Mouse (Mus musculus) midbrain, embryonic 13.5 days (tissue): ENCODE data around the gene Fam50a. TPM values are rescaled to one million over a fixed set of nuclear protein-coding genes. Genes with fewer than 3 reads are reported as not detected.

Experiments used
- ATAC-seq: fragments of 200-750 bp; cut with Nextera tagmentation; 2 replicates; pipeline ENCODE4 v1.8.0; 2017; ENCODE audit warnings: mild to moderate bottlenecking, moderate TSS enrichment, moderate library complexity
- H3K27ac ChIP-seq: fragments of 300-500 bp; sonication (generic); 2 replicates; pipeline ENCODE4 v1.5.1; 2015; ENCODE audit warnings: inconsistent platforms, mild to moderate bottlenecking, moderate library complexity
- H3K27me3 ChIP-seq: fragments of 300-500 bp; sonication (generic); 2 replicates; pipeline ENCODE4 v1.6.1; 2015; ENCODE audit warnings: mild to moderate bottlenecking, inconsistent platforms
- H3K36me3 ChIP-seq: fragments of 300-500 bp; sonication (generic); 2 replicates; pipeline ENCODE4 v1.6.1; 2015; ENCODE audit warnings: mild to moderate bottlenecking, inconsistent platforms
- H3K4me1 ChIP-seq: fragments of 300-500 bp; sonication (generic); replicated peaks from 2 replicates; pipeline ENCODE4 v1.6.1; 2015; ENCODE audit warnings: inconsistent platforms
- H3K4me2 ChIP-seq: fragments of 300-500 bp; sonication (generic); replicated peaks from 2 replicates; pipeline ENCODE4 v1.6.1; 2015; ENCODE audit warnings: moderate library complexity, mild to moderate bottlenecking, inconsistent platforms
- H3K4me3 ChIP-seq: fragments of 300-500 bp; sonication (generic); replicated peaks from 2 replicates; pipeline ENCODE4 v1.5.1; 2015; ENCODE audit warnings: mild to moderate bottlenecking, inconsistent platforms
- H3K9ac ChIP-seq: fragments of 300-500 bp; sonication (generic); replicated peaks from 2 replicates; pipeline ENCODE4 v1.6.1; 2015; ENCODE audit warnings: mild to moderate bottlenecking, inconsistent platforms
- H3K9me3 ChIP-seq: fragments of 300-500 bp; sonication (generic); 2 replicates; pipeline ENCODE4 v1.6.1; 2016; ENCODE audit warnings: mild to moderate bottlenecking, inconsistent platforms
- WGBS: fragments of 180-500 bp; shearing (Covaris S2); methylation state at CpG from one replicate; pipeline ENCODE4 v1.1.7; 2015; 5-methylcytosine and 5-hydroxymethylcytosine counted together
- polyA plus RNA-seq: library from polyadenylated mRNA; unstranded; fragments of >200 nt; fragmentation: Nextera tagmentation; extraction: Ambion mirVana; gene quantifications from 2 replicates; pipeline ENCODE4 v1.2.1, GENCODE M21; 2015

Gene Fam50a
- 59.5 and 62.5 TPM in 2 replicates for polyA plus RNA-seq

- H3K27ac ChIP-seq = peak within 1 kb of the TSS; percentile 81
- H3K4me1 ChIP-seq = peaks cover 33% of the 10 kb centered on the region
- no peaks in the 10 kb centered on the region for H3K9me3 ChIP-seq
- peak within 1 kb of the TSS; percentile 53 for H3K4me3 ChIP-seq
- 27% methylated on average over 59 of the region's 59 CpGs for whole genome bisulfite sequencing
- no peaks in the 10 kb centered on the region for H3K27me3 ChIP-seq
- peaks cover 30% of the 10 kb centered on the region for H3K36me3 ChIP-seq
- ATAC-seq = peak; percentile 96
- H3K4me2 ChIP-seq = peak within 1 kb of the TSS; percentile 70
- H3K9ac ChIP-seq = peak within 1 kb of the TSS; percentile 71
These were observed at the start of gene Fam50a for GRCm38 (mm10) chrX:74312540-74313464. Gene Fam50a (plus strand): TSS chrX:74313033.

GRCm38 (mm10) chrX:74269736-74270061, 43.1 kb upstream of the Fam50a start:
- peak overlapping the region; percentile 66 for H3K4me3 ChIP-seq
- H3K4me1 ChIP-seq = peaks cover 10% of the 10 kb centered on the region
- peak; percentile 51 for ATAC-seq
- WGBS = 21% methylated on average over 3 of the region's 3 CpGs
- H3K9me3 ChIP-seq = no peaks in the 10 kb centered on the region
- H3K36me3 ChIP-seq = peaks cover 12% of the 10 kb centered on the region
- H3K27ac ChIP-seq = peak overlapping the region; percentile 97
- peak overlapping the region; percentile 51 for H3K4me2 ChIP-seq
- no peaks in the 10 kb centered on the region for H3K27me3 ChIP-seq
- peak overlapping the region; percentile 61 for H3K9ac ChIP-seq

GRCm38 (mm10) chrX:74270062-74270901, 42.6 kb upstream of the Fam50a start, which contains the start of gene Rpl10:
Gene Rpl10 (plus strand): TSS chrX:74270812.
- peak within 1 kb of the TSS; percentile 78 for H3K9ac ChIP-seq
- H3K27me3 ChIP-seq = no peaks in the 10 kb centered on the region
- H3K4me3 ChIP-seq = peak within 1 kb of the TSS; percentile 66
- peaks cover 10% of the 10 kb centered on the region for H3K4me1 ChIP-seq
- WGBS = 18% methylated on average over 42 of the region's 42 CpGs
- H3K36me3 ChIP-seq = peaks cover 12% of the 10 kb centered on the region
- H3K27ac ChIP-seq = peak within 1 kb of the TSS; percentile 97
- peak; percentile 96 for ATAC-seq
- peak within 1 kb of the TSS; percentile 64 for H3K4me2 ChIP-seq
- no peaks in the 10 kb centered on the region for H3K9me3 ChIP-seq

GRCm38 (mm10) chrX:74270902-74271551, 41.8 kb upstream of the Fam50a start:
- Histone ChIP-seq H3K27me3 (no peaks in the 10 kb centered on the region), H3K4me1 (peaks cover 10% of the 10 kb centered on the region), H3K9me3 (no peaks in the 10 kb centered on the region), H3K9ac (peak overlapping the region; percentile 78), H3K27ac (peak overlapping the region; percentile 45; the same call in 1 of the 2 replicates), H3K4me2 (peak overlapping the region; percentile 64), H3K36me3 (peaks cover 12% of the 10 kb centered on the region), H3K4me3 (peak overlapping the region; percentile 66)
- WGBS = 21% methylated on average over 27 of the region's 27 CpGs
- ATAC-seq = 0 out of 2 replicates have a peak, but pooled peaks have one; percentile 0

GRCm38 (mm10) chrX:74273422-74274322, 39.2 kb upstream of the Fam50a start:
- WGBS = 34% methylated on average over 10 of the region's 10 CpGs
- no peak for ATAC-seq
- peak overlapping the region; percentile 14; the same call in 1 of the 2 replicates for H3K27ac ChIP-seq

GRCm38 (mm10) chrX:74277916-74278315, 34.9 kb upstream of the Fam50a start:
- no peak overlapping the region for H3K4me2 ChIP-seq
- H3K9me3 ChIP-seq = no peaks in the 10 kb centered on the region
- WGBS = 76% methylated on average over 8 of the region's 8 CpGs
- H3K27me3 ChIP-seq = no peaks in the 10 kb centered on the region
- no peak overlapping the region for H3K27ac ChIP-seq
- peaks cover 5% of the 10 kb centered on the region; the same call in 1 of the 2 replicates for H3K4me1 ChIP-seq
- no peak overlapping the region for H3K4me3 ChIP-seq
- H3K9ac ChIP-seq = no peak overlapping the region
- ATAC-seq = no peak
- peaks cover 7% of the 10 kb centered on the region; the same call in 1 of the 2 replicates for H3K36me3 ChIP-seq

More at GRCm38 (mm10) chrX:74273422-74274322, 39.2 kb upstream of the Fam50a start:
- Histone ChIP-seq H3K9me3 (no peaks in the 10 kb centered on the region), H3K4me2 (no peak overlapping the region), H3K27me3 (no peaks in the 10 kb centered on the region), H3K9ac (no peak overlapping the region), H3K36me3 (peaks cover 12% of the 10 kb centered on the region), H3K4me1 (peaks cover 10% of the 10 kb centered on the region), H3K4me3 (no peak overlapping the region)

GRCm38 (mm10) chrX:74281041-74281731, 31.6 kb upstream of the Fam50a start:
- Histone ChIP-seq H3K9ac (peak overlapping the region; percentile 82), H3K4me1 (peaks cover 14% of the 10 kb centered on the region), H3K4me2 (peak overlapping the region; percentile 61), H3K36me3 (no peaks in the 10 kb centered on the region), H3K27ac (0 out of 2 replicates have a peak overlapping the region, but pooled peaks have one; percentile 5), H3K27me3 (no peaks in the 10 kb centered on the region), H3K9me3 (no peaks in the 10 kb centered on the region), H3K4me3 (peak overlapping the region; percentile 61)
- WGBS = 12% methylated on average over 14 of the region's 14 CpGs
- no peak; the same call in 1 of the 2 replicates for ATAC-seq

GRCm38 (mm10) chrX:74281732-74282394, 31.0 kb upstream of the Fam50a start, which contains the start of the genes Taz and Dnase1l1:
Gene Taz (plus strand): TSS chrX:74281912.
Gene Dnase1l1 (minus strand): TSS chrX:74282337.
- no peaks in the 10 kb centered on the region for H3K27me3 ChIP-seq
- 20% methylated on average over 16 of the region's 16 CpGs for WGBS

GRCm38 (mm10) chrX:74282395-74283091, 30.3 kb upstream of the Fam50a start:
- Histone ChIP-seq H3K4me2 (peak overlapping the region; percentile 61), H3K36me3 (no peaks in the 10 kb centered on the region), H3K27me3 (no peaks in the 10 kb centered on the region), H3K27ac (peak overlapping the region; percentile 77), H3K9ac (peak overlapping the region; percentile 82), H3K4me3 (peak overlapping the region; percentile 61), H3K9me3 (no peaks in the 10 kb centered on the region), H3K4me1 (peaks cover 14% of the 10 kb centered on the region)
- peak; percentile 88 for ATAC-seq
- WGBS = 36% methylated on average over 39 of the region's 39 CpGs

More at GRCm38 (mm10) chrX:74281732-74282394, 31.0 kb upstream of the Fam50a start, which contains the start of the genes Taz and Dnase1l1:
- peaks cover 14% of the 10 kb centered on the region for H3K4me1 ChIP-seq
- peak; percentile 65 for ATAC-seq
- peak within 1 kb of the TSS; percentile 61 for H3K4me3 ChIP-seq
- no peaks in the 10 kb centered on the region for H3K36me3 ChIP-seq
- H3K4me2 ChIP-seq = peak within 1 kb of the TSS; percentile 61
- peak within 1 kb of the TSS; percentile 82 for H3K9ac ChIP-seq
- peak within 1 kb of the TSS; percentile 77 for H3K27ac ChIP-seq
- no peaks in the 10 kb centered on the region for H3K9me3 ChIP-seq
